Mouse (Mus musculus) megakaryocyte-erythroid progenitor cell, adult 5-6 weeks (primary cell): ENCODE results near the gene Rnf207. TPM values are rescaled to one million over a fixed set of nuclear protein-coding genes. Genes with fewer than 3 reads are reported as not detected.

Source experiments
- ATAC-seq: replicated peaks from 2 replicates; pipeline ENCODE4 v1.8.0; 2016; ENCODE audit warnings: mild to moderate bottlenecking, inconsistent platforms; ENCODE audit not compliant: severe bottlenecking, poor library complexity, low FRiP score, low TSS enrichment
- total RNA-seq, 2 experiments: library from RNA; stranded (forward) in 1 of 2; stranded (reverse) in 1 of 2; fragments of 200-1000, 215-1000 nt in 1 of 2; fragments of >200 nt in 1 of 2; fragmentation: Nextera tagmentation in 1 of 2; gene quantifications; 2 replicates each; pipeline ENCODE4 v1.2.3; 2014 to 2017

The Rnf207 gene
- total RNA-seq, 2 experiments from 2014 or later, result not detected

GRCm38 (mm10) chr4:152337772-152338171 is 19.0 kb upstream of the Rnf207 start:
- ATAC-seq, result no peak

GRCm38 (mm10) chr4:152333587-152333986 is 14.8 kb upstream of the Rnf207 start:
- ATAC-seq, result no peak

- peak; percentile 79 for ATAC-seq
Observed at GRCm38 (mm10) chr4:152332952-152333351, 14.2 kb upstream of the Rnf207 start.

GRCm38 (mm10) chr4:152328691-152329090 is 9.9 kb upstream of the Rnf207 start:
- no peak for ATAC-seq

- ATAC-seq, result no peak
Observed at GRCm38 (mm10) chr4:152326543-152326942, 7.8 kb upstream of the Rnf207 start.

- peak; percentile 95 for ATAC-seq
Observed at GRCm38 (mm10) chr4:152325574-152326411, 7.0 kb upstream of the Rnf207 start, which contains the start of gene Rpl22. TSS of gene Rpl22 (plus strand) at chr4:152325742.

- ATAC-seq, result peak; percentile 31
Observed at GRCm38 (mm10) chr4:152324641-152325562, 6.1 kb upstream of the Rnf207 start.

- ATAC-seq, result no peak
Observed at GRCm38 (mm10) chr4:152321464-152321863, 2.7 kb upstream of the Rnf207 start.

GRCm38 (mm10) chr4:152317631-152318033 is 1.2 kb downstream of the Rnf207 start:
- no peak for ATAC-seq

- no peak for ATAC-seq
Observed at GRCm38 (mm10) chr4:152315498-152316213, 3.1 kb downstream of the Rnf207 start.

GRCm38 (mm10) chr4:152313934-152314333 is 4.9 kb downstream of the Rnf207 start:
- ATAC-seq, result no peak

- ATAC-seq, result peak; percentile 38
Observed at GRCm38 (mm10) chr4:152313211-152313632, 5.6 kb downstream of the Rnf207 start.

GRCm38 (mm10) chr4:152312186-152312585 is 6.6 kb downstream of the Rnf207 start:
- 0 out of 2 replicates have a peak, but pooled peaks have one; percentile 16 for ATAC-seq

GRCm38 (mm10) chr4:152307542-152307941 is 11.3 kb downstream of the Rnf207 start:
- no peak for ATAC-seq

GRCm38 (mm10) chr4:152305991-152306390 is 12.8 kb downstream of the Rnf207 start:
- ATAC-seq, result no peak

GRCm38 (mm10) chr4:152304685-152305084 is 14.1 kb downstream of the Rnf207 start:
- ATAC-seq, result no peak

- no peak for ATAC-seq
Observed at GRCm38 (mm10) chr4:152303172-152303571, 15.6 kb downstream of the Rnf207 start.

GRCm38 (mm10) chr4:152302012-152302411 is 16.8 kb downstream of the Rnf207 start:
- no peak for ATAC-seq

- no peak for ATAC-seq
Observed at GRCm38 (mm10) chr4:152300375-152300774, 18.4 kb downstream of the Rnf207 start.
